ENCODE assay signal across 1 mouse cellular context in the genomic region with DNA sequence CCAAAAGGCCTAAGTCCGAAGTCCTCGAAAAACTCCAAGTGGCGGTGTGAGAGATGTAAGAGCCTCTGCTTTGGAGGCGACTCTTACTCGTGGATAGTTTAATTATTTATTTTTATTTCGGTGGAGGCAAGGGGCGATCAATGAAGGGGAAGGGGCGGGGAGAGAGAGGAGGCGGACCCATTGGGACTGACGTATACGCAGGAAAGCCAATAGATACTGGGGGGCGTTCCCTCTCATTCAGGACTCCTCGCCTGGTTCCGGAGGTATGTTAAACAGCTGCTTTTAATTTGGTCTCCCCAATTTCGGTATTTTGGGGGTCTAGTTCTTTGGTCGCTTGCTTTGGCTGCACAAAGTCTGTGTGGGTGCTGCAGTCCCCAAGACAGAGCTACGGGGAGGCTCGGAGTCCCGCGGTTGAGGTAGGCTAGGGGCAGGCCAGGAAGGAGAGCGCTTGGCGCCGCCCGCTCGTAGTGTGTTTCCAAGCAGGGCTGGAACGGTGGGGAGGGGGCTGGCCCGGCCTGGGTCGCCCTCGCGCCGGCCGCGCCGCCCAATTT.
TF ChIP-seq lines count a peak whose summit lies in the region.

A gene (plus strand): TSS at position 240 of the 551 bp plus-strand sequence.

TF ChIP-seq in MEL, 35 proteins besides CTCF, POLR2A, EP300 and RAD21 (continued from another document):
- TF ChIP-seq ELF1 (IDR thresholded peaks at IDR 0.05; ENCODE audit: low read depth, low read length): 0 out of 2 replicates have a peak, but pooled peaks have one; percentile 36
- TF ChIP-seq MEF2A (IDR thresholded peaks at IDR 0.05; ENCODE audit: extremely low read depth, insufficient replicate concordance, low read depth, low read length, poor library complexity, severe bottlenecking): no peak
- TF ChIP-seq GABPA (IDR thresholded peaks at IDR 0.05; ENCODE audit: low read depth, low read length): no peak
- TF ChIP-seq MXI1 (IDR thresholded peaks at IDR 0.05; ENCODE audit: low read depth, low read length): peak; percentile 60; the same call in 1 of the 2 replicates
- no peak for TF ChIP-seq JUND (IDR thresholded peaks at IDR 0.05; ENCODE audit: low read depth, low read length)
- TF ChIP-seq TBP (IDR thresholded peaks at IDR 0.05; ENCODE audit: low read depth, low read length): 0 out of 2 replicates have a peak, but pooled peaks have one; percentile 42
- TF ChIP-seq POLR2AphosphoS2 (IDR thresholded peaks at IDR 0.05; ENCODE audit: low read length): peak; percentile 59; the same call in 1 of the 2 replicates
- no peak for TF ChIP-seq HCFC1 (IDR thresholded peaks at IDR 0.05; ENCODE audit: low read depth, low read length)
- no peak for TF ChIP-seq CHD2 (IDR thresholded peaks at IDR 0.05; ENCODE audit: low read length)
- no peak for TF ChIP-seq GATA1 (IDR thresholded peaks at IDR 0.05; ENCODE audit: low read depth, low read length)
- TF ChIP-seq ZMIZ1 (IDR thresholded peaks at IDR 0.05; ENCODE audit: low read depth, low read length): peak; percentile 52
- no peak for TF ChIP-seq BHLHE40 (IDR thresholded peaks at IDR 0.05; ENCODE audit: borderline replicate concordance, low read depth, low read length)
- TF ChIP-seq MAZ (IDR thresholded peaks at IDR 0.05; ENCODE audit: low read depth, low read length): peak; percentile 24
- peak; percentile 85 for TF ChIP-seq SIN3A (IDR thresholded peaks at IDR 0.05; ENCODE audit: low read length)
- TF ChIP-seq KAT2A (conservative IDR thresholded peaks at IDR 0.05; ENCODE audit: low read depth, low read length): no peak
